Mouse (Mus musculus): ENCODE results near the gene Poc1a.

Gene Poc1a

GRCm38 (mm10) chr9:106301446-106302080 lies 20.7 kb downstream of the Poc1a start:
- no peak for DNase-seq (ENCODE audit: low spot score)

- no peak for DNase-seq (ENCODE audit: low spot score)
These were observed 21.7 kb downstream of the Poc1a start for GRCm38 (mm10) chr9:106302446-106303150.

GRCm38 (mm10) chr9:106303460-106303960 lies 22.6 kb downstream of the Poc1a start:
- no peak for DNase-seq (ENCODE audit: low spot score)

- peak; percentile 24 for DNase-seq (ENCODE audit: low spot score)
These were observed 24.4 kb downstream of the Poc1a start for GRCm38 (mm10) chr9:106305228-106305627.

- peak; percentile 68 for DNase-seq (ENCODE audit: low spot score)
These were observed 25.9 kb downstream of the Poc1a start for GRCm38 (mm10) chr9:106306662-106307351.

GRCm38 (mm10) chr9:106308151-106308550 lies 27.3 kb downstream of the Poc1a start:
- DNase-seq (ENCODE audit: low spot score), result no peak

GRCm38 (mm10) chr9:106308555-106308954 lies 27.7 kb downstream of the Poc1a start:
- DNase-seq (ENCODE audit: low spot score), result no peak

- no peak for DNase-seq (ENCODE audit: low spot score)
These were observed 28.1 kb downstream of the Poc1a start for GRCm38 (mm10) chr9:106308983-106309382.

- DNase-seq (ENCODE audit: low spot score), result no peak
These were observed 29.0 kb downstream of the Poc1a start for GRCm38 (mm10) chr9:106309859-106310258.

GRCm38 (mm10) chr9:106311625-106312191 lies 30.8 kb downstream of the Poc1a start:
- no peak for DNase-seq (ENCODE audit: low spot score)

- DNase-seq (ENCODE audit: low spot score), result no peak
These were observed 32.1 kb downstream of the Poc1a start for GRCm38 (mm10) chr9:106312950-106313360.

GRCm38 (mm10) chr9:106314196-106314595 lies 33.3 kb downstream of the Poc1a start:
- DNase-seq (ENCODE audit: low spot score), result no peak

- DNase-seq (ENCODE audit: low spot score), result peak; percentile 61
These were observed 37.2 kb downstream of the Poc1a start for GRCm38 (mm10) chr9:106318074-106318473.

GRCm38 (mm10) chr9:106319095-106319494 lies 38.2 kb downstream of the Poc1a start:
- DNase-seq (ENCODE audit: low spot score), result peak; percentile 46

GRCm38 (mm10) chr9:106322497-106322896 lies 41.6 kb downstream of the Poc1a start:
- no peak for DNase-seq (ENCODE audit: low spot score)

GRCm38 (mm10) chr9:106326241-106326640 lies 45.4 kb downstream of the Poc1a start:
- no peak for DNase-seq (ENCODE audit: low spot score)

GRCm38 (mm10) chr9:106327125-106327809 lies 46.4 kb downstream of the Poc1a start:
- DNase-seq (ENCODE audit: low spot score), result no peak

- DNase-seq (ENCODE audit: low spot score), result no peak
These were observed 47.3 kb downstream of the Poc1a start for GRCm38 (mm10) chr9:106328068-106328610.

- no peak for DNase-seq (ENCODE audit: low spot score)
These were observed 48.1 kb downstream of the Poc1a start for GRCm38 (mm10) chr9:106328772-106329511.

- DNase-seq (ENCODE audit: low spot score), result no peak
These were observed 51.9 kb downstream of the Poc1a start for GRCm38 (mm10) chr9:106332746-106333145.

GRCm38 (mm10) chr9:106337620-106338019 lies 56.8 kb downstream of the Poc1a start:
- no peak for DNase-seq (ENCODE audit: low spot score)

Measured in MN1 (cell line).